Mouse (Mus musculus): ENCODE data around the gene Noc2l.

Noc2l gene

DNA sequence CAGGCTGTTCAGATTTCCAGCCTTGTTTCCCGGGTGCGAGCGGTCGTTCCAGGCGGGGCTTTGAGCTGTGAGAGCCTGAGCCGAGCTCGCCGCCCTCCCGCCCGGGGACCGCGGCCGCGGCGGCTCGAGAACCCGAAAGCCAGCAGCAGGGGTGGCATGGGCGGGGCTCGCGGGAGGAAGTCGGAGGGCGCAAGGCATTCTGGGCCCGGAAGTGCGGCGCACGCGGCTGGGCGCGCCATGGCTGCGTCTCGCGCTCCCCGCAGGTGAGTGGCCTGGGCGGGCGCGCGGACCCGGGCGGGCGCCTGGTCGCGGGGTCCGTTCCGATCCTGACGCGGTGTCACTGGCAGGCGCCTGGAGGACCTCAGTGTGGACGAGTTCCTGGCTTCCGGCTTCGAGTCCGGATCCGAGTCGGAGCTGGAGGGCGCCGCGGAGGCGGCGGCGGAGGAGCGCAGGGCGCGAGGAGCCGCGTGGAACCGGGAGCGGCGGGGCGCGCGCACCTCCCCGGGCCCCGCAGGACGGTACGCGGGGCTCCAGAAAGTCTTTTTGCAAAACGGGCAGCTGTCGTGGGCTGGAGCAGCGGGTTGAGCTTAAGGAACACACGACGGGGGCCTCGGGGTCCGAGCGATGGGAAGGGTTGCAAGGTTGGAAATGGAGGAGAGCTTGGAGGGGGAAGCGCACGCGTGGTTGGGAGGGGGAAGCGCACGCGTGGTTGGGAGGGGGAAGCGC, at the start of gene Noc2l:
Gene Noc2l (plus strand): TSS at position 203 of the 726 bp plus-strand sequence.
- DNase-seq: peak; percentile 94 to 96

DNA sequence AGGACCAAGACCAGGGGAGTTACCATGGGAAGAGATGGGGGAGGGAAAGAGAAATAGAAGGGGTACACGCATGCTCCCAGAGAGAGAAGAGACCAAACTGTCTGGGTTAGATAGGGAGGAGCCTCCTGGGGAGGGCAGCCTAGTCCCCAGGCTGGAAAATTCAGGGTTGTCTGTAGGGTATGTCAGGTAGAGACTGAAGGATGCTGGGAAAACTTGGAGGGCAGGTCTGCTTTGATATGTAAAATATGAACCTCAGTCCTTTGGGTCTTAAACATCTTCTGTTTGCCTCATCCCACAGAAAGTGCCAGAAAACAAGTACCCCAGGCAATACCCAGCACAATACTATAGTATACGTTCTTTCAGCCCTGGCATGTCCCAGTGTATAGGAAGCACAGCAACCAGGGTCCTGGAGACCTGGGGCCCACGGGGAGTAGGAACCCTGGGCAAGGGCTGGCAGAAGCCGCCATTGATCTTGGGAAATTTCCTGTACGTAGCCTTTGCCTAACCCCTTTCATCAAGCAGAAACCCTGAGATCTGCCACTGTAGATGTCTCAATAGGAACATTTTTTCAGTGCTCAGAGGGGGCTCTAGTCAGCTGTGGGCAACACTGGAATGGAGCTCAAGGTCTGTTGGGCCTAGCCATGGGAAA, 47.5 kb upstream of the Noc2l start:
- no peak for DNase-seq

DNA sequence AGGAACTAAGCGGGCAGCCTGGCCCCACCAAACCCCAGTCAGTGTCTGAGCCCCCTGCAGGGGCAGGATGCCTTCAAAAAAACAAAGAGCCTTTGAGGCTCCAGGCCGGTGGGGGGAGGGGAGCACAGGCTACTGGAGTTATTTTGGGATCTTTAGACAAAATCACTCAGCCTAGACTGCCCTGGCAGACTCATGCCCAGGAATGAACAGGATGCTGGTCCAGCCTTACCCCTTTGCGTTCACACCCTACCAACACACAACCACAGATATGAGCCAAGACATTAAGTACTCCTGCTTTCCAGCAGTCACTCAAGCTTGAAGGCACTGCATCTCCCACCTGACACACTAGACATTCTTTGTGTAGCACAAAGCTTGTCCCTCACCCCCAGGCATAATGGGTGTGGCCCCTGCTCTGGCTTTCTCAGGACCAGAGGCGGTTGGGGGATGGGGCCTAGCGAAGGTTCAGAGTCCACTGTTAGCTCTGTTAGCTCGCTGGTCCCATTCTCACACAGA, 46.9 kb upstream of the Noc2l start:
- DNase-seq: peak; percentile 77 to 89

DNA sequence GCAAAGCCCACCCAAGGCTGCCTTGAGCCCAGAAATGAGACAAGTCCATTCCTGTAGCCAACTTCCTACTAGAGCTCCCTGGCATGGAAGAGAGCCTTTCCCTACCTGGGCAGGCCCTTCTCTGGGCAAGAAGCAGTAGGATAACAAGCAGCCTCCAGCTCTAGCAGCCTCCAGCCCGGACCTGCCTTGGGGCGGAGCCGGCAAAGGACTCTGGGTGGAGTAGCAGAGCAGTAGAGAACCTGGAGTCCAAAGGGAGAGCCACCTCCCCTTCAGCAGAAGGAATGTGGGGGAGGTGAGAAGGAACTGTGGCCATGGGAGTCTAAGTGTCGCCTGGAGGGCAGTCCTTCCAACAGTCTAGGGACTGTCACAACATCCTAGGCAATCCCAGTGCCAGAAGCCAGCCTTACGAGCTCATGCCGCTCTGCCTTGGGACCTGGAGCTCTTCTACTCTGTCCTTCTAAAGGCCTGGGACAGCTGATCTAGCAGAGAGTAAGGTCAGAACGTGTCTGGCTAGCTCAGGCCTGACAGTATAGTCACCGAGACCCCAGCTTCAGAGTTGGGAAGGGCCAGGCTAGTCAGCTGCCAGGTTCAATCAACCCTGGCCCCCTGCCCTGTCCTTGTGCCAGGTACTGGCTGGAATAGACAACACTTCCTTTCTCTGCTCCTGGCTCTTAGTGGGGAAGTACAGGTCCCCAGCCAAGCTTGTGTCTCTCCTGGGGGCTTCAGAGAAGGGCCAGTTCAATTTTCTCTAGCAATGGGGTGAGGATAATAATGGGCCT, 43.2 kb upstream of the Noc2l start:
- DNase-seq: peak; percentile 71 to 84

DNA sequence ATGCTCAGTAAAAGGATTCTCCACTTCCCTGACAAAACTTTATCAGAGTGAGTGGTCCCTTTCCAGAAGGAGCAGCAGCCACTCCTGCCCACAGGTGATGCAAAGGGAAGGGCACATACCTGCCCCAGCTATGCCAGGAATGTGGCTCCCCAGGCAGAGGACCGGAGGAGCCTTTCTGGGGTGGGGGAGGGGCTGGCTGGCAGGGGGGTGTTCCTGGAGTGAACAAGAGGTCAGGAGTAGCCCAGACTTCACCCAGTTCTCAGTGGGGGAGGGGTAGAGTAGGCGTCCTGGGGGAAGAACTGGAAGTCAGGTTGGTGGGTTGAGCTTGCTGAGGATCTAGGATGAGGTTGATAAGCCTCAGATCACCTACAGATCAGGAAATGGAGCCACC, 42.6 kb upstream of the Noc2l start:
- peak; percentile 52 to 75 for DNase-seq

DNA sequence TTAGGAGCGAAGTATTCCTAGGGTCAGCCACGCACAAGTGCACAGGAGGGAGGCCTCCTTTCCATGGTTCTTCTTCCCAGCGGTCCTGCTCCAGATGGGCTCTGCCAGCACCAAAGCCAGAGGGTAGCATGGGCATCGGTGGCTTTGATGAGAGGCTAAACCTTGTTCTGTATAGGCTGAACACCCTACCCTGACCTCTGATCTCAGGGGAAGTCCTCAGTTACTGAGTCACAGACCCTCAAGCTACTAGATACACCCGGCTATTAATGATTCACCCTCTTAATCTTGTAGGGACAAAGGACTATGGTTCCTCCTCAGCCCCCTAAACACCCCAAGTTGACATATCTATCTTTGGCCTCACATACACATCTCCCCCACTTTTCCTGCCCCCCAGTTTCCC, 41.9 kb upstream of the Noc2l start:
- DNase-seq: no peak

DNA sequence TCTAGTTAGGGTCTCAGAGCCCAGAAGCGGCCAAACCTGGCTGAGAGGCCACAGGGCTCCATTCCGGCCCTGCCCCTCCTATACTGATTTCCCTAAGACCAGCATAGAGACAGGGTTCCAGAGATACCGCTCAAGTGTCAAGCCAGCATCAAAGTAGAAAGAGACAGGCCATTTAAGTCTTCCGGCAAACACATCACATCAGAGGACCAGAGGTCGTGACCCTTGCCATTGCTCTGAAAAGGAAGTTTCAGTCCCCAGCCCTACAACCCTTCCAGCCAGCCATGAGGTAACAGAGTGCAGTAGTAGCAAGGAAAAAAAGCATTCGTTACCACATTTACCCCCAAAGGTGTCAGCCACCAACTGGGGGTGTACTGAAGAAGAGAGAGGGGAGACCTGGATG, 41.5 kb upstream of the Noc2l start:
- no peak for DNase-seq

DNA sequence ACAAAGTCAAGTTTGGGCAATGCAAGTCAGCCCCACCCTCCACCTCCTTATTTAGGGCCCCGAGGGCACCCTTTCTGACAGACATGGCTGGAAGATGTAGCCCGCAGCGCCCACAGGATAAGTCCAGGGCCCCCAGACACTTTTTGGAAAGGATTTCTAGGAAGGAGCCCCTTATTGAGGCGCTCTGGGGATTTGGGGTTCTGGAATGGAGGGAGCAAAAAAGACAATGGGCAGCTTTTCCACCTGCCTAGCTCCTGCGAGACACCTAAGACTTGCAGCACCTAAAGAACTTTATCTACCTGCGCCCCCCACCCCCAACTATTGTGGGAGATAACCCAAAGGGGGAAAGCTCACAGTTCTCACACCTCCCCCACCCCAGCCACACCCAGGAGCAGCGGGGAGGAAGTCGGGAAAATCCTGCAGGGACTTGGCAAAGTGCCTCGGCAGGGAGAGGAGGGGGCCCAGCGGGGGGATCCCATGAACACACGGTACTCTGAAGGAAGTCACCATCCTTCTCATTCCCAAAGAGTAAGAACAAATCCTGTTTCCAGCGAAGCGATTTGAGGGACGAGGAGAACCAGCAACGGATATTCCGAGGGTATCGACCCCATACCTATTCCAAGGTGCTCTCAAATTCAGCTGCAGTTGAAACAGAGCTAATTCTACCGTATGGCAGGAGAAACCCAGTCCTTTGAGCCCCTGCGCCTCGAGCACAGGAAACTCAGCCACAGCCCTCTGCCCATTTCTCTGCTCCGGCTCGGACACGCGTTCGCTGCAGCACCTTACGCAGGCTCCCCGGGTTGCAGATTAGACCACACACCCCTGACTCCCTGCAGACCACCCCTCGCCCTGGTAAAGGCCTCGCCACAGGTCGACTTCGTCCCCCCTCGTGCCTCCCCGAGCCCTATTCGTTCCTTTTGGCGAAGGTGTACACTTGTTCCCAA, 39.6 kb upstream of the Noc2l start:
- peak; percentile 85 to 90 for DNase-seq

DNA sequence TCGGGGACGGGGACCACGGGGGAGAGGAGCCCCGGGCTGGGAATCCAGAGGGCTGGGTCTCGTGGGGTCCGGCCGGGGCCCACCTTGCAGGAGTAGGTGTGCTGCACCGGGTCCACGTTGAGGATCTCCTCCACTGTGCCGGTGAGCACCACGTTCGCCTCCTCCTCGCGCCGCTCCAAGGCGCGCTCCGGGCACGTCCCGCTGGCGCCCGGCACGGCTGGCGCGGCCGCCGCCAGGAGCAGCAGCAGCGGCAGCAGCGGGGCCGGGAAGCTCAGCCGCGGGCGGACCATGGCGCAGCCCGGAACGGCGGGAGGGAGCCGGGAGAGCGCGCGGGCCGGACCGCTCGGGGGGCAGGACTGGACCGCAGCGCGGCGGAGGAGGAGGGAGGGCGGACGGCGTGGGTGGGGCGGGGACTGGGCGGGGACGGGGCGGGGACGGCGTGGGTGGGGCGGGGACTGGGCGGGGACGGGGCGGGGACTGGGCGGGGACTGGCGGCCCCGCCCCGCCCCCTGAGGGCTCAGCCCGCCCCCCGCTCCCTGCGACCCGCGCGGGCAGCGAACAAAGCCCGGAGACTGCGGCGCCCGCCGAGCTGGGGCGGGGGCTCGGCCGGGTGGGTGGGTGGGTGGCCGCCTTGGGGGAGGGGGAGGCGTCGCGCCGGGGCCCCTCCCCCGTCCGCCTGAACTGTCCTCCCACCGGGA, 38.5 kb upstream of the Noc2l start, which contains the start of gene Agrn:
Gene Agrn (minus strand): TSS at position 358 of the 698 bp plus-strand sequence.
- DNase-seq: peak; percentile 80 to 88

DNA sequence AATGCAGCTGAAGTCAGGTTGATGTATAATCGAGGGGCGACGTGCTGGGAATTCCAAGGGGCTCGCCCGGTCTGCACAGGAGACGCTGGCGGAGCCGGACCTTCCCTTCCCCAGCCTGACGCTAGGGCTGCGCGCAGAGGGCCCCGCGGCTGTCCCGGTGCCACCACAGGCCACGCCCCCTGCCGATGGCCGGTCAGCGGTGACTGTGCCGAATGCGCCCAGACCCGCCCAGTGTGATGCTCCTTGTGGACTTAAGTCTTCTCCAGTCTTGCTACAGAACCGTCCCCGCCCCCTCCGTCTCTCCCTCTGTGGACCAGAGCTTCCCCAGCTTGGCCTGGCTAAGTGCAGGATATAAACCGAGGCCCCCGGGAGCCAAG, 38.0 kb upstream of the Noc2l start:
- DNase-seq: peak; percentile 96 to 98

DNA sequence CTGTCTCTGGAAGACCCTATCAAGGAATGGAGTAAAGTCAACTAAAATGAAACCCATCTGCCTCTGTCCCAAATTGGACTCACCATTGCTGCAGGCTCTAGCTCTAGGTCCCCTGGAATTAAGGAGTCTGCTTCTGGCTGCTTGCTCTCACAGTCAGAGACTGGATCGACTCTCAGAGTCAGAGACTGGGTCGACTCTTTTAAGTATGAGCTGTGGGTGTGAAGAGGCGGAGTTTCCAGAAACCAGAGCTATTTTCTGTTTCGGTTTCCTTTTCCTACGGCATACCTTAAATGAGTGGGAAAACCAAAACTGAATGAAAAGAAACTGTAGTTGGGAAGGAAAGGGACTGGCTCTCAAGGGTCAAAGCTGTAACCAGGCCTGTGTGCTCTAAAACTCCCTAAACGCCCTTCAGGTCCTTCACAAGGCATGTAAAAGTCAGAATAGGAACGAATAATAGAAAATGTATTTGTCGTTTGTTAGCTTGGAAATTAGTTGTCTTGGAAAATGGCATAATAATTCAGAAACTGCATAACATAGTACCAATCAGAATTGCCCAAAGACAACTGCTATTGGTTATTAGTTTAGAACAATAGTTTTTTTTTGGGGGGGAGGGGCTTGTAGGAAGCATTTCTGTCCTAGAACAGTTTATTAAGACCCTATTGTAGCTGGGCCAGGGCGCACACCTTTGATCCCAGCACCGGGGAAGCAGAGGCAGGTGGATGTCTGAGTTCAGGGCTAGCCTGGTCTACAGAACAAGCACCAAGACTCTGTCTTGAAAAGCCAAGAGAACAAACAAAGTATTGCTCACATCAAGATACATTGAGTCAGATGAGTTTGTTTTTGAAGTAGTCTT, 35.0 kb upstream of the Noc2l start, which contains the start of gene Isg15:
Gene Isg15 (minus strand): TSS at position 196 of the 853 bp plus-strand sequence.
- no peak for DNase-seq

DNA sequence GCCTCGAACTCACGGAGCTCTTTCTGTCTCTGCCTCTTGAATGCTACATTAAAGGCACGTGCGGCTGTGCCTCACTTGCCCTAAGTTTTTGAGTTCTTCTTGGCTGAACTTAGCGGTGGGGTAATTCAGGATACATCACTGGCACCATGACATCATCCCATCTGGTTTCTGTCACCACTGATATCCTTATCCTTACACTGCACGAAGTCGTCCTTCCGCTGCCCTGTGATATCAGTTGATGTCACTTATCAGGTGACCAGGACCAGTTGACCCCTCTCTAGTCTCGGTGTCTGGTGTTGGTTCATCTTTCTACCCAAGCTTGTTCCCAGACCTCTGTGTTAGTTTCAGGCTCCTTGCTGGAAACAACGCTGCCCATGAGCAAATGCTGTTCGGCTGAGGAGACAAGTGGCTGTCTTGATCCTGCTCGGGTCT, 33.3 kb upstream of the Noc2l start:
- no peak for DNase-seq

DNA sequence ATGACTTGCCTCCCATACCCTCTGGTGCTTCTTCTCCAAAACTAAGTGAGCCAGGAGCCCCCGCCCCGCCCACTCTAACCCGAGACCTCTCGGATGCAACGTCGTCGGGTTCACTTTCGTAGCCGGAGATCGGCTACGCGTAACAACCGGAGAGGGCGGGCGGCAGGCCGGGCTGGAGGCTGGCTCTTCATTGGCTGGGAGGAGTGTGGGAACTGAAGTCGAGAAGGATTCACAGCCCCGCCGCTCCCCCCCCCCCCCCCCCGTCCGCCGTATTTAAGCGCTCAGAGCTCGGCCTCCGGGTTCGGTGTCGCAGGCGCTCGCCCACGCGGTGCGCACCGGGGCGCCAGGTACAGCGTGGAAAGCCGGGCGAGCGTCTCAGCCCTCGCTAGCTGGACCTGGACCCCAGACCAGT, 32.8 kb upstream of the Noc2l start, which contains the start of gene AW011738:
Gene AW011738 (plus strand): TSS at position 304 of the 412 bp plus-strand sequence.
- peak; percentile 82 to 88 for DNase-seq

DNA sequence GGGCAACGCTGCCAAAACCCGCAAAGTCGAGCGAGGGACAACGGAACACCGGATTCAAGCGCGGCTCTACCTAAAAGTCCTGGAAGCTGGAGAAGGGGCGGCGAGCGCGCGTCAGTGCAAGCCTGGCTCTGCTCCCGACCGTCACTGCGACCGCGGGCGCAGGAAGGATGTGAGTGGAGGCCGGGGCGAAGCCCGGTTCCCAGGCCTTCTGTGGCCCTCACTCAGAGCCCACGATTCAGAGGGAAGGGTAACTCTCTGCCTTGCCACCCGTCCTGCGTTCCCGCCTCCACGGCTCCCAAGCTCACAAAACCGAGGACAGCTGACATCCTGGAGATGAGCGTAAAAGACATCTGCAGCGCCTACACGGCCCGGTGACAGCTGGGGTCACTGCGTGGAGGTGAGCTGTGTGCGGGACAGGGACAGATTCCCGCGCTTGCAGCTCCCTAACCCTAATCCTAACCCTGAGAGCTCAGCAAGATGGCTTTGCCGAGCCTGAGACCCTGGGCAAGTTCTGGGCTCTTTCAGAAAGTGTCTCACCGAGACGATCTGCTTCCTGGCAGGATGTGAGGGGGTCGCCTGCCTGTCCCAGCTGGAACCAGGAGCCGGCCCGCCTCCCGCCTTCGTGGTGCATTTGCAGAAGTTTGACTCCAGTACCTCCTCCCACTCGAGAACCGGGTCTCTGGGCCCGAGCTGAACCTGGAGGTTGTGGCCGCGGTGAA, 32.2 kb upstream of the Noc2l start:
- DNase-seq: peak; percentile 59 to 70

DNA sequence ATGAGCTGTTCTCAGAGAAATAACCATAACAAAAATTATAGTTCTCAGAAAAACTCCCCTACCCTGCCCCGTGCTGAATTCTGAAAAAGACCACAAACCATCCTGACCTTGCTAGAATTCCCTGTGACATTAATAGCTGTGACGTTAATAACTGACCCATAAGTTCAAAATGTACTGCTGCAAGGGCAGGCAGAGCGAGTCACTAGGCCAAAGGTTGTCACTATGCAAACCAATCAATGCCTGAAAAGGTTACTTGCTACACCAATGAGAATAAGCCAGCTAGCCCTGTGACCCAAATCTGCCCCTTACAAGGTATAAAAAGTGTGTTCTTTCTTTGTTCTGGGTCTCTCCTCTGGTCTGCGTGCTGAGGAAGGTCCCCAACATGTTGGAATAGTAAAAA, 26.9 kb upstream of the Noc2l start:
- DNase-seq: no peak

DNA sequence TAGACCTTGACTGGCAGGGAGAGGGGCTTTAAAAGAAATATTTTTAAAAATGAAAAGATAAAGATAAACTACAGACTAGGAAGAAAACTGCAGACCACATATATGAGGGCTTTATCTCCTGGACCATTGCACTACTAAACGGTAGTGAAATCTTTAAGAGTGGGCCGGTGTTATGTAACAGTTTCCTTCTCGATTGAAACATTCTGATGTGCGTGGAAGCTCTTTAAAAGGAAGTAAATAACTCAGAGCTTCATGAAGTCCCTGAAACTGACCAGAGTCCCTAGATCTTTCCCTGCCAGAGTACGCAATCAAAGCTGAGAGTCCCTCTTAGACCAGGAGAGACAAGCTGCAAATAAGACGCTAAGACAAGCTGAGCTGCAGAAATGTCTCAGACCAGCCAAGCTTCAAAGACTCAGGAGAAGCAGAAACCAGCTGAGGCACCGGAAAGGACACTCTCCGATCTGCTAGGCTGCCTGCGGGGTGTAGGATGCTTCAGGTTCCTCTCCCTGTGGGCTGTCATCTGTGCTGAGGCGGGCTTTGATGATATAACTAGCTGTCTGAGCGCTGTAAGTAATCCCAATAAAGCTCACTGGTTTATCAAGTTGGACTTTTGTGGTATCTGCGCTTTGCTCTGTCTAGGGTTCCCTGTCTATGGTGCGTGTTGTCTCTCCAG, 25.7 kb upstream of the Noc2l start:
- no peak for DNase-seq

DNA sequence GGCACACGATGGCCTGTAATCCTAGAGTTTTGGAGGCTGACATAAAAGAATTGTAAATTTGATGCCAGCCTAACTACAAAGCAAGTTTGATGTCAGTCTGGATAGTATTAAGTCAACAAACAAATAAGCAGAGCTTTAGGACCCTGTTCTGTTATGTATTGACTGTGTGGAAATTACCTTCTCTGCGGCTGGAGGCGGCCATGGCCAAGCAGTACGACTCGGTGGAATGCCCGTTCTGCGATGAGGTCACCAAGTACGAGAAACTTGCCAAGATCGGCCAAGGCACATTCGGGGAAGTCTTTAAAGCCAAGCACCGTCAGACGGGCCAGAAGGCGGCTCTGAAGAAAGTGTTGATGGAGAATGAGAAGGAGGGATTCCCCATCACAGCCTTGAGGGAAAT, 22.7 kb upstream of the Noc2l start:
- no peak for DNase-seq

DNA sequence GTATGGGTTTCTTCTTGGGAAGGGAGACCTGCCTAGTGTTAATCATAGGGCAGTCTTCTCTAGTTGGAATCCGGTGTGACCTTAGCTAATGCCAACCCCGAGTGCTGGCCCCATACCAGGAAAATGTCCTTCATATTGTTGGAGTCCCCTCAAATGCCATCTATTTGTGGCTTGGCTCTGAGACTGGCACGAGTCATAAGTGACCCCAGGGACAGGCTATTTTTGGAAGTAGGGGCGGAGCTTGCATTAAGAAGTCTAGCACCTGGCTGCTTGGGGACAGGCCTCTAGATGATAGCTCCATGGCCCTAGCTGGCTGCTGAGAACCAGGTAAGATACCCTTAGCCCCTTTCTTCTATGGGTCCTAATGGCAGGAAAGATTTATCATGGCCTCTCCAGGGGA, 20.2 kb upstream of the Noc2l start, which contains the start of gene Perm1:
Gene Perm1 (plus strand): TSS at position 220 of the 400 bp plus-strand sequence.
- no peak for DNase-seq

DNA sequence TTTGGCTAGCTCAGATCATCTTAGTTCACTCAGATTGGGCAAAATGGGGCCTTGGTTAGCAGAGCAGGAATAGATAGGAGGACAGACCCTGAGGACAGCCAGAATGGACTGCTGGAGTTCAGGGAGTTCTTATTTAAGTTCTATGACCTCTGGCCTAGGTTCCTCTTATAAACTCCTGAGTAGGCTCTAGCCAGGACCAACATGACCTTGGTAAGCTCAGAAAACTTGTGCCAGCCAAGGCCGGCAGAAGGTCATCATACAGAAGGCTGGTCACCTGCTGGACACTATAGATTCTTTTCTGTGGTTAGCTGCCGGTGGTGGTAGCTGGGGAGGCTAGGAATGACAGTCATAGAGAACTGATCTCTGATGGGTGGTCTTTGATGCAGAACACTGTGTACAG, 19.6 kb upstream of the Noc2l start:
- no peak for DNase-seq

Measured in kidney, postnatal 4 days (tissue).